Mouse (Mus musculus): ENCODE measurements around the gene Map1a. TPM values are rescaled to one million over a fixed set of nuclear protein-coding genes. Genes with fewer than 3 reads are reported as not detected.

Map1a gene
- polyA plus RNA-seq, 1 experiment from 2014 or later: 13.9 TPM

Other genes starting within 250 kb of the Map1a start
- gene Tgm5, start 203.8 kb upstream of the Map1a start, polyA plus RNA-seq (2015; fragmentation: Nextera tagmentation; extraction: Ambion mirVana): not detected in 2 replicates
- gene Tgm7, start 179.8 kb upstream of the Map1a start, polyA plus RNA-seq (2015; fragmentation: Nextera tagmentation; extraction: Ambion mirVana): not detected in 2 replicates
- gene Adal, start 149.2 kb upstream of the Map1a start, polyA plus RNA-seq (2015; fragmentation: Nextera tagmentation; extraction: Ambion mirVana): 29.7 and 36.9 TPM in 2 replicates
- gene Lcmt2, start 148.9 kb upstream of the Map1a start, polyA plus RNA-seq (2015; fragmentation: Nextera tagmentation; extraction: Ambion mirVana): 25.7 and 27.0 TPM in 2 replicates
- 63.3 and 70.2 TPM in 2 replicates for gene Tubgcp4, start 118.9 kb upstream of the Map1a start, polyA plus RNA-seq (2015; fragmentation: Nextera tagmentation; extraction: Ambion mirVana)
- 10.4 and 10.7 TPM in 2 replicates for gene Zscan29, start 118.5 kb upstream of the Map1a start, polyA plus RNA-seq (2015; fragmentation: Nextera tagmentation; extraction: Ambion mirVana)
- 186 and 197 TPM in 2 replicates for gene Trp53bp1, start 18.2 kb upstream of the Map1a start, polyA plus RNA-seq (2015; fragmentation: Nextera tagmentation; extraction: Ambion mirVana)
- gene Ppip5k1, start 65.8 kb downstream of the Map1a start, polyA plus RNA-seq (2015; fragmentation: Nextera tagmentation; extraction: Ambion mirVana): 13.8 and 16.6 TPM in 2 replicates
- 23.8 and 25.1 TPM in 2 replicates for gene Ckmt1, start 68.1 kb downstream of the Map1a start, polyA plus RNA-seq (2015; fragmentation: Nextera tagmentation; extraction: Ambion mirVana)
- gene Strc, start 97.6 kb downstream of the Map1a start, polyA plus RNA-seq (2015; fragmentation: Nextera tagmentation; extraction: Ambion mirVana): 0.03 TPM in 1 of 2 replicates, not detected in the other
- 311 and 322 TPM in 2 replicates for gene Pdia3, start 124.2 kb downstream of the Map1a start, polyA plus RNA-seq (2015; fragmentation: Nextera tagmentation; extraction: Ambion mirVana)
- 3.8 and 4.2 TPM in 2 replicates for gene Catsper2, start 124.2 kb downstream of the Map1a start, polyA plus RNA-seq (2015; fragmentation: Nextera tagmentation; extraction: Ambion mirVana)
- gene Ell3, start 154.7 kb downstream of the Map1a start, polyA plus RNA-seq (2015; fragmentation: Nextera tagmentation; extraction: Ambion mirVana): 1.8 and 1.9 TPM in 2 replicates
- 330 and 368 TPM in 2 replicates for gene Serf2, start 159.6 kb downstream of the Map1a start, polyA plus RNA-seq (2015; fragmentation: Nextera tagmentation; extraction: Ambion mirVana)
- 112 TPM in 2 replicates for gene Hypk, start 163.7 kb downstream of the Map1a start, polyA plus RNA-seq (2015; fragmentation: Nextera tagmentation; extraction: Ambion mirVana)
- 1.3 and 1.6 TPM in 2 replicates for gene Serinc4, start 167.2 kb downstream of the Map1a start, polyA plus RNA-seq (2015; fragmentation: Nextera tagmentation; extraction: Ambion mirVana)
- gene Mfap1b, start 184.5 kb downstream of the Map1a start, polyA plus RNA-seq (2015; fragmentation: Nextera tagmentation; extraction: Ambion mirVana): 69.9 and 73.1 TPM in 2 replicates
- 32.5 and 34.5 TPM in 2 replicates for gene Mfap1a, start 217.1 kb downstream of the Map1a start, polyA plus RNA-seq (2015; fragmentation: Nextera tagmentation; extraction: Ambion mirVana)
- gene Wdr76, start 217.1 kb downstream of the Map1a start, polyA plus RNA-seq (2015; fragmentation: Nextera tagmentation; extraction: Ambion mirVana): 7.2 and 8.2 TPM in 2 replicates

Measured in forebrain, embryonic 15.5 days (tissue).